Mouse (Mus musculus): ENCODE measurements around the gene Zfp28.
A peak's percentile ranks its signal among the peaks of the same experiment; 100 is the strongest.

Gene Zfp28

GRCm38 (mm10) chr7:6410043-6410442 lies 26.9 kb downstream of the Zfp28 start, which contains the start of gene Gm20715:
Gene Gm20715, plus strand, starts transcription at chr7:6410277.
- peak; percentile 97 for DNase-seq

GRCm38 (mm10) chr7:6414626-6415441 lies 31.7 kb downstream of the Zfp28 start:
- peak; percentile 71 for DNase-seq

DNA sequence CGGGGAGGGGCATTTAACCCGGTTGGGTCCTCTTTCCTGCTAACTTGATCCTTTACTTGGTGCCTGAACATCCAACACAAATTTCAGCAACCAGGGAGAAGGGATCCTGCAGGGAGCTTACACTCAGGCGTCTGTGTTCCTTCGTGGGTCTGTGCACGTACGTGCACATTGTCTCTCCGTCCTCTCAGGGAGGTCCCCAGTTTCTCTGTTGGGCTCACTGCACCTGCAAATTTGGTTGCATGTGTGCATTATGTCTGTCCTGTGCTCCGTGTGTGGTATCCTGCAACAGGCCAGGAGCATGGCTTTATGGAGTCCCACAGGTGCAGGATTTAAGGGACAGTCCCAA lies 32.3 kb downstream of the Zfp28 start:
- DNase-seq = peak; percentile 67

DNA sequence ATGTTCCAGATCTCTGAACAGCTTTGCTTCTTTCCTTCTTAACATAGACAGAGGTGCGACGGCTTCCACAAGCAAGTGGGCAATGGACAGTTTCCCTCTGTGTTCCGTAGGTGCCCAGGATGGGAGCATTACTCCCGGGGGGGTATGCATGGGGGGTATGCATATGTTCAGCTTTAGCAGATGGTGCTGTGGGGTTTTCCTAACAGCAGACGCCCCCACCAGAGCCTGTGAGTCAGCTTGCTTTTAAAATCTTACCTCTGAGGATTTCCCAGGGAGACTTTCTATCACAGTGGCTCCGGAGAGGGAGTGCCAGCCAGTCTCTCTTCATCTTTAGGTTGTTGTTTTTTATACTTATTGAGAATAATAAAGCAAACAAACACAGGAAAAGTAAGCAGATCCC lies 36.8 kb downstream of the Zfp28 start:
- DNase-seq = no peak

DNA sequence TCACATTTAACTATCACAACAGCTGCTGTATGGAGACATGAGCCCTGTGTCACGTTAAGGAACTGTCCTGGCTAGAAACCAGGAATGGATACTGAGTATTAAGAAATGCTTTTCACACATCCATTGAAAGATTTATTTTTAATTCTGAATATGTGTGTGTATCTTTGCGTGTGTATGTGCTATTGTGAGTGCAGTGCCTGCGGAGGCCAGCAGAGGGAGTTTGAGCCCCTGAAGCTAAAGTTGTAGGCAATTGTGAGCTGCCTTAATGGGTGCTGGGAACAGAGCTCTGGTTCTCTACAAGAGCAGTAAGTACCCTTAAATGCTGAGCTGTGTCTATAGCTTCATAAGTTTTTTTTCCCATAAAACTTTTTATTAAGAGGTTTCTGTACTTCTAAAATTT lies 46.3 kb downstream of the Zfp28 start:
- DNase-seq = no peak

GRCm38 (mm10) chr7:6430342-6430741 lies 47.2 kb downstream of the Zfp28 start:
- DNase-seq = peak; percentile 82

DNA sequence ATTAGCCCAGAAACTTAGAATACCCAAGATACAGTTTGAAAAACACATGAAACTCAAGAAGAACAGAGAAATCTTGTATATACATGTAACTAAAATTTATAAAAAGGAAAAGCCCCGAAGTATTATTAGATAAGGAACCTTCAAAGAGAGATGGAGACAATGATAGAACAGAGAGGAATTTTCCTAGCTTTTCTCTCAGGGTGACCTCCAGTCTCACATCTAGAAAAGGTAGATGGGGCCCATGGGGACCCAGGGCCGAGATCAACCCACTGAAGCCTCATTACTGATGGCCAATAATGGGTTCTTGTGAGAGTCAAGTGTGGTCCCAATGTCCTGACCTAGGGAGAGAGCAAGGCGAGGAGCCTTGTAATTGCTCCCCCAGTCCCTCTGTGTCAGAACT lies 55.3 kb downstream of the Zfp28 start, which contains the start of gene Olfr1344:
Olfr1344 (plus strand) TSS at position 301 of the 400 bp plus-strand sequence.
- peak; percentile 44 for DNase-seq

DNA sequence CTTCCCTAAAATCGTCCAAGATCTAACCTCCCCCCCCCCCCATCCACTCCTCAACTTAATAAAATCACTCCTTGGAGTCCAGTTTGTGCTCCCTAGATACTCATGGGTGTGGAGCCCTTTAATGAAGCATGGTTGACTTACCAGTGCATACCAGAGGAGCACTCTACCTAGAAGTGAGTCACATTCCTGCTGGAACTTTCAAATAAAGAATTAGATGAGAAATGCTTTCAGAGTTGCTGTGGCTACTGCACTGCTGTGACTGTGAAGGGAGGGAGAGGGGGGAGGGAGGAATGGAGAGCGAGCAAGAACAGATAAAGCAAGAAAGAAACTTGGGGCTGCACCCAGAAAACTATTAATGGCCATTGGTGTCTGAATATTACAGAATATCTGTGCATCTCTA lies 58.1 kb downstream of the Zfp28 start:
- peak; percentile 29 for DNase-seq

Data from heart, adult 11 months (tissue).